Mouse (Mus musculus): ENCODE data around the gene Mrpl24. TPM values are rescaled to one million over a fixed set of nuclear protein-coding genes. Genes with fewer than 3 reads are reported as not detected.

Mrpl24 gene
- polyA plus RNA-seq, 2 experiments from 2014 or later = 169 TPM

- ATAC-seq = no peak
Observed at GRCm38 (mm10) chr3:87947811-87948199, 28.5 kb downstream of the Mrpl24 start.

DNA sequence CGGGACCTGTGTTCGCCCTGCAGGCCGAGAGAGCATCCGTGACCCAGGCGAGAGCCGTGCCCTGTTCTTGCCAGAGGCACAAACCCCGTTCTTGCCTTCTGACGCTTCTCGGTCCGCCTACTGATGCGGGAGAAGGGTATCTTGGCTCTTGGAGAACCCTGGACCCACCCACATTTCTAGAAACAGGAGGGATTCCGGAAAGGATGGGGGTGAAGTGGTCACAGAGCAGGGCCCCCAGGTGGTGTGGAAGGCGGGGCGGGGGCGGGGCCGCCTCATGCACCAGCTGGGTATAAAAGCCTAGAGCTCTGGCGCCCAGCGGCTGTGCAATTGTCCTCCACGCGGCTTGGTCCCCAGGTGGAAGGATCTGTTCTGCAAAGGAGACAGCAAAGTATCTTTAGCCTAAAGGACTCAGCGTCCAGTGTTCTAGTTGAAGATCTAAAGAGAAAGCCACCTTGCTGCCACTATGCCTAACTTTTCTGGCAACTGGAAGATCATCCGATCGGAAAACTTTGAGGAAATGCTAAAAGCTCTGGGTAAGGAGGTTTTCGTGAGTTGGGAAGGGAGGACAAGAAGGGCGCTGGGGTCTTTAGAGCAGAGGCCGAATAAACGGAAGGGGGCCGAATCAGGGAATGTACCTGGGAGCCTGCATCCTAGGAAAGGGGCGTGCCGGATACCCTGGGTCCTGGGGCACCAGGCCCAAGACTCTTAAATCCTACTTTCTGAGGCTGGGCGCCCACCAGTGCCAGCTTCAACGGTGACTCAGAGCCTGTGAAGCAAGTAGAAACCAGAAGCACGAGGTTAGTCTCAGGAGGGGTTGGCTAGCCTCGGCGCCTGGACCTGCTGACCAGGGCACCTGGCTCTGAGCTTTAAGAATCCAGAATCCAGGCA is 29.3 kb downstream of the Mrpl24 start, which contains the start of gene Crabp2:
Gene Crabp2 (plus strand): TSS at position 289 of the 888 bp plus-strand sequence.
- no peak for ATAC-seq

DNA sequence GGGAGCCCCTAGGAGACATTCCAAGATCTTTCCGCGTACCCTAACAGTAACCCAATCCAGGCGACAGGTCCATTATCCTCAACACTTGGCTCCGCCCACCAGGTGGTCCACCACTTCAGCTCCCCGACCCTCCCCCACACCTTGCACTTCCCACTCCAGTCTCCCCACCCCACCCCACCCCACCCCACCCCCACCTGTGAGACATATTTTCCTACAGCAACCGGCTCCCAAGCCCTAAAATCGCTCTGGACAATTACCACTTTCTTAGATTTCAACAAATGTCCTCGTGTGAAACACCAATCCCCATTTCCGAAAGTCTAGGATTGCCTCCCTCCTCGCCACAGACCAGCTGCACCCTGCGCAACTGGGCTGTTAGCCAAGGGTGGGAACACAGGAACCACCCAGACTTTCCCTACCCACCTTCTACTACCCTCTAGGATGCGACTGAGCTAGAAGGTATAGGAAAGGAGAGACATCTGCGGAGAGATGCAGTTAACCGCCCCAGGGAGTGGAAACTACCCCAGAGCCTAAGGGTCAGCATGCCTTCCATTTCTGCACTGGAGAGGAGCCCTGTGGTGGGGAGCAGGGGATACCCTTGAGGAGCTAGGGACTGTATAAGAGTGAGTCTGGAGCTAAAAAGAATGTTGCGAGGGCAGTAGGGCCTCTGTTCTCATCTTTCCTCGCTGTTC is 30.1 kb downstream of the Mrpl24 start:
- ATAC-seq = no peak

GRCm38 (mm10) chr3:87949955-87950515 is 30.7 kb downstream of the Mrpl24 start:
- ATAC-seq = no peak

GRCm38 (mm10) chr3:87951946-87952345 is 32.6 kb downstream of the Mrpl24 start:
- ATAC-seq = no peak

DNA sequence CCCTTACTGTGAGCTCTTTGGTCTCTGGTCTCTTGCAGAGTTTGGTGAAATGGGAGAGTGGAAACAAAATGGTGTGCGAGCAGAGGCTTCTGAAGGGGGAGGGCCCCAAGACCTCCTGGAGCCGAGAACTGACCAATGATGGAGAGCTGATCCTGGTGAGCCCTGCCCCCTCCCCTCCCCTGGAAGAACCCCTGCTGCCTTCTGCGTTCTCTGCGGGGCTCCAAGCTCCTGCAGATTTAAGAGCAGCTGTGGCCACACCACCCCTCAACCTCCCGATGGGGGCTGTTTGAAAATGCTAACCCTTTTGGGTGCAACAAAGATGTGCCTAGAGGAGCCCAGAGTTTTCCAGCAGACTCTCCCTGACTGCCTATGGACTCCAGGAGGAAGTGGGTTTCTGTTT is 33.1 kb downstream of the Mrpl24 start:
- no peak for ATAC-seq

- no peak for ATAC-seq
Observed at GRCm38 (mm10) chr3:87958056-87958455, 38.8 kb downstream of the Mrpl24 start.

DNA sequence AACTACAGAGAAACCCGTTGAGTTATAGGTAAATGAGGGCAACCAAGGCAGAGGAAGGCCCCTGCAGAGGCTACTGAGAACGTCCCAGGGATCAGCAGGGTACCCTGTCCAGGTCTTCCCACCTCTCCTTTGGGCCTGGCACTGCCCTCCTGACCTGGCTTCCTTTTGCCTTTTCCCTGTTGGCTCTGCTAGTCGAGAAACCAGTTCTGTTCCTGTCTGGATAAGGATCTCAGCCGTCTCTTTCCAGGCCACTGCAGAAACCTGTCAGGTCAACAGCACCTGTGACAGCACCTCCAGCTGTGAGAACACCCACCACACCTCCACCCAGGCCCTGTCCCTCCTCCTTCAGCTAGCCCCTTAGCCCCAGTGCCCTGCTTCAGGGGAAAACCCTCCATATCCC is 39.2 kb downstream of the Mrpl24 start:
- ATAC-seq = no peak

DNA sequence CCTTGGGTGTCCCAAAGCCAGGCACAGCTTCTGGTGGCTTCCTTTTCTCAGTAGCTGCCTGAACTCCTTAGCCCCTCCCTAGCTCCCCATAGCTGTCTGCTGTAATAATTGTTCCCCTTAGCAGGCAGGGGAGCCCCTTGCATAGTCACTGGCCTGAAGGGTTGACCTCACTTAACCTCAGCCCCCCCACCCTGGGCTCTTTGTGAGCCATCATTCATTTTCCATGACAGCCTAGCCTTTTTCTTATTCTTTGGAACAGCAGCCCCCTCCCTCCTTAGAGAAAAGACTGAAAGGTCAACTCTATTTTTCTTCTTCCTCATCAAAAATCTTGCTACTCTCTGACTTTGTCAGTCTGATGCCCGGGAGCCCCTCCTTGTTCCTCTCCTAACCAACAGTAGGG is 39.7 kb downstream of the Mrpl24 start:
- no peak for ATAC-seq

GRCm38 (mm10) chr3:87959371-87959770 is 40.1 kb downstream of the Mrpl24 start:
- no peak for ATAC-seq

GRCm38 (mm10) chr3:87960191-87960585 is 40.9 kb downstream of the Mrpl24 start:
- no peak for ATAC-seq

DNA sequence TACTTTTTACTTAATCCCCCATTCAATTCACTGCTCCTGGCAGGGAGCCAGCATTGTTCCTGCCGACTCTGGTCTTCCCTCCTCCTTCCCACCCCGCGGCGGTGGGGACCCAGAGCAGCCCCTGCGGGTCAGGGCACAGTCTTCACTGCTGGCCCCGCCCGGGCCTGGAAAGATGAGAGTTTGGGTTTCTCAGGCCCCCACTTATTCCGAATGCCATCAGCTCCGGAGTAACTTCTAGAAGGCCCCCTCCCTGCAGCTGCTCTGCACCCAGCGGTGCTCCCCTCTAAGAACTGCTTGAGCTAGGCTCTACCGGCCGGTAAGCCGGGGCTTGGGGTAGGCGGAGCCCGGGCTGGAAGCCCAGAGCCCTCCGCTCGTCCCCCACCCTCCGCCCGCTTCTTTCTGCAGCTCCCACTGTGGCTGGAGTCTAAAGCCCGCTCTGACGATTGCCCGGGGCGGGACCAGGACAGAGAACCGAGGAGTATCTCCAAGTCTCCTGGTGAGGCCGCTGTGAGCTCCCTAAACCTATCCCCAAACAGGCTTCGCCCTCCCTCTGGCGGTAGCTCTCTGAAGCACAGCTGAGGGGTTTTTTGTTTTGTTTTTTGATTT is 41.4 kb downstream of the Mrpl24 start:
- peak; percentile 97 for ATAC-seq

DNA sequence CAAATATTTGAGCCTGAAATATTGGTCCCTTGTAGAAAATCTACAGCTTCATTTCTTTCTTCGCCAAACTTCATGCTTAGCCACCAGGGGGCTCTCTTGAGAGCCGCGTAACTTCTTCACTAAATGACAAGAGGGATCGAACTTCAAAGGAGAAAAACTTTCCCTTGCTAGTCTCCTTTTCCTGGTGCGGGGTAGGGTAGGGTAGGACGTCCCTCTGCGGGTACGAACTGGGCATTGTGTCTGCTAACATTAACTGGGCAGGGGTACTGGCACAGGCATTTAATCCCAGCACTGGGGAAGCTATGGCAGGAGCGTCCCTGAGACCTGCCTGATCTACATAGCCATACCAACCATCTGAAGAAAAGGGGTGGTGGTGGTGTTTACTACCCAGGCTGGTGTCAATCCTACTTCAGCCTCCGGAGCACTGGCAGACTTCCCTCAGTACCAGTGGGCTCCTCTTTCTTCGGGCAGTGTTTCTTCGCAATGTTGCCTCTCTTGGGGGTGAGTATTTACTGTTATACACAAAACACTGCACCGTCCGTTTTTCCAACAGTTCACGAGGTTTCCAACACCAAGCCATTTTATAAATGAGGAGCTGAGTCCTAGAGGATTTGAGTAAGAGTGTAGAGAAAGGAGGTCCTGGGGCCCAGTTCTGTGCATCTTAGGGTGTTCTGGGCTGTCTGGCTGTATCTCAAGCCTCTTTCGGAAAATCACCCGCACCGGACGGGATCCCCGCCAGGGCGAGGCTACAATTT is 51.1 kb downstream of the Mrpl24 start:
- peak; percentile 57 for ATAC-seq

DNA sequence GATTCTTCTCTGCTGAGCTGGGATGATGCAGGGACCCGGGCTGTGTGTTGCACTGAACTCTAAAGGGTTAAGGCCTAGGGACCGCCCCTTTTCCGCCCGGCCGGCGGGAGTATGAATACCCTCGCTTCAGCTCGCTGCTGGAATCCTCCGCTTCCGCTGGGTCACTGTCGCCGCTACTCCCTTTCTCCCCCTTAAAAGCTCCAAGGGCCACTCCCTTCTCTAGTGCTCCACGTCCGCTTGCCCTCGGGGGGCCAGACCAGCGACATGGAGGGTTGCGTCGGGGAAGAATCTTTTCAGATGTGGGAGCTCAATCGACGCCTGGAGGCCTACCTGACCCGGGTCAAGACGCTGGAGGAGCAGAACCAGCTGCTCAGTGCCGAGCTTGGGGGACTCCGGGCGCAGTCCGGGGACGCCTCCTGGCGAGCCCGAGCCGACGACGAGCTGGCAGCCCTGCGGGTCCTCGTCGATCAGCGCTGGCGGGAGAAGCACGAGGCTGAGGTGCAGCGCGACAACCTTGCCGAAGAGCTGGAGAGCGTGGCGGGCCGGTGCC is 51.7 kb downstream of the Mrpl24 start, which contains the start of gene Nes:
Gene Nes (plus strand): TSS at position 140 of the 550 bp plus-strand sequence.
- ATAC-seq = no peak

DNA sequence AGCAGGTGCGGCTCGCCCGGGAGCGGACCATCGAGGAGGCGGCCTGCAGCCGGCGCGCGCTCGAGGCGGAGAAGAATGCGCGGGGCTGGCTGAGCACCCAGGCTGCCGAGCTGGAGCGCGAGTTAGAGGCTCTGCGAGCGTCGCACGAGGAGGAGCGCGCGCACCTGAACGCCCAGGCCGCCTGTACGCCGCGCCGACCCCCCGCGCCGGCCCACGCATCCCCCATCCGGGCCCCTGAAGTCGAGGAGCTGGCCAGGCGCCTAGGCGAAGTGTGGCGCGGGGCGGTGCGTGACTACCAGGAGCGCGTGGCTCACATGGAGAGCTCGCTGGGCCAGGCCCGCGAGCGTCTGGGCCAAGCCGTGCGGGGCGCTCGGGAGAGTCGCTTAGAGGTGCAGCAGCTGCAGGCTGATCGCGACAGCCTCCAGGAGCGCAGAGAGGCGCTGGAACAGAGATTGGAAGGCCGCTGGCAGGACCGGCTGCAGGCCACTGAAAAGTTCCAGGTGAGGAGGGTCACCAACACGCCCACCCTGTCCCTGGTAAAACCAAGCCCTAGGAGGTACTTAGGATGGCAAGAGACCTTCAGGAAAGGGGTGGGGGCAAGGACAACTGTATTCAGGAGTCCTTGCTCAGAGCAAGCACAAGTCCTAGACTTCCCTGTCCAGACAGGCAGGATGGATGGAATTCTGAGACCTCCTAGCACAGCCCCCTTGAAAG is 52.3 kb downstream of the Mrpl24 start:
- ATAC-seq = no peak

- ATAC-seq = no peak
Observed at GRCm38 (mm10) chr3:87972203-87972664, 52.9 kb downstream of the Mrpl24 start.

DNA sequence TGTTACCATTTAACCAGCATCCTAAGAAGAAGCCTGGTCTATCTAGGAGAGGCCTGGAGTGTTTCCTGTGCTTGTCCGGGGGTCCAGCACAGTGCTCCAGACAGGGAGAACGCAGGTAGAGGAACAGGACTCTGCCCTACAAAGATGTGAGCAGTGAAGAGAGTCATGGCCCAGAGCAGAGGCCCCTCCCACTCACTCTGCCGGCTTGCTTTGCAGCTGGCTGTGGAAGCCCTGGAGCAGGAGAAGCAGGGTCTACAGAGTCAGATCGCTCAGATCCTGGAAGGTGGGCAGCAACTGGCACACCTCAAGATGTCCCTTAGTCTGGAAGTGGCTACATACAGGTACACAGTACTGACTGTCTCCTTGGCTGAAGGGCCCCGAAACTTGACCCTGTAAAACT is 53.5 kb downstream of the Mrpl24 start:
- ATAC-seq = no peak

Measured in CD4-positive, CD25-positive, alpha-beta regulatory T cell, adult 4 months (primary cell).